Mouse (Mus musculus) kidney, postnatal 14 days (tissue): Measurements from ENCODE around the gene Rab3il1.

Experiments
- DNase-seq: peaks from one replicate; pipeline ENCODE4 v3.0.0; 2022; ENCODE audit warnings: mixed read lengths

The Rab3il1 gene

DNA sequence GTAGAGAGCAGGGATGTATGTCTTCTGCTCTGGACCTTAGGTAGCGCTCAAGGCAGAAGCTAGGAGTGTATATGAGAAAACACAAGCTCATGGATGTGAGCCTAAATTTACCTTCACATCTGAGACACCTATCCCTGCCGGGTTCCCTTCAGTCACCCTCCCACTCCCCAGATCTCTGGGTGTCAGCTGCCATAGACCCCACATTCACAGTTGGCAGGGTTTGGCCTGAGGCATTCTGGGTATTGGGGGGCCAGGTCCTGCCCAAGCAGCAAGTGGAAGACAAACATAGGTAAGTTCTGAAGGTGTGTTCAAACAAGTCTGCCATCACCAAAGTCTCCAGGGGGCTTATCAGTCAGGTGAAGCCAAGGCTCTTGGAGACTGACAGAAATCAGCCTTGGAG is 60.2 kb downstream of the Rab3il1 start:
- no peak for DNase-seq

DNA sequence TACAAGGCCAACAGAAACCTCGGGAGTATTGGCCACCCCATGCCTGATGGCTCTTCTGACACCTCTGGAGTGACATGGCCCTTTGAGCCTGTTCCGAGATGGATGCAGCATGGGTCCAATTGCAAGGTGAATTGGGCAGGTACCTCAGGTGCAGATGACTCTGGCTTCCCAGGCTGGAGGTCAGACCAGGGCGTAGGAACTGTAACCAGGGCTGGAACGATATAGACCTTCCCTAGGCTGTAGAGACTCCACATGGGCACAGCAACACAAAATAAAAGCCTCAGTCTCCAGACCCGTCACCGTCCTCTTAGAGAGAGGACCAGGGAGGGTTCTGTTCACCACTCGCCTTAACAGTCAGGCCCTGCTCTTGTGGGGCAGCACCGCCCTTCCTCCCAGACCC is 60.8 kb downstream of the Rab3il1 start:
- no peak for DNase-seq

DNA sequence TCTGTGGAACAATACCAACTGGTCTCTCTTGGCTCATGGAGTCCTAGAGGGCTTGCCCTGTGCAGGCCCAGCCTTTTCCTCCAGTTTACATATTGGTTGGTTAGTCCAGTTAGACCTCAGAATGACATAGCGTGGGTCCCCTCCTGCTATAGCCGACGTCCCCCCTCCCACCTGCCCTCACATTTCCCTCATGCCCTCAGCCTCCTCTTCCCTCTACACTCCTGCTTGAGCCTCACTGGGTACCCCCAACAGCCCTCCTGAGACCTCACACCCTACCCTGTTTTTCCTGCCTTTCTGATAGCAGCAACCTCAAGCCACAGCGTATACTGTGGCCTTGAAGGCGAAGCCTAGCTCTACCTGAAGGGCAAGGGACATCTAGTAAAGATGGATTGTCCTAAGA is 61.4 kb downstream of the Rab3il1 start:
- no peak for DNase-seq

DNA sequence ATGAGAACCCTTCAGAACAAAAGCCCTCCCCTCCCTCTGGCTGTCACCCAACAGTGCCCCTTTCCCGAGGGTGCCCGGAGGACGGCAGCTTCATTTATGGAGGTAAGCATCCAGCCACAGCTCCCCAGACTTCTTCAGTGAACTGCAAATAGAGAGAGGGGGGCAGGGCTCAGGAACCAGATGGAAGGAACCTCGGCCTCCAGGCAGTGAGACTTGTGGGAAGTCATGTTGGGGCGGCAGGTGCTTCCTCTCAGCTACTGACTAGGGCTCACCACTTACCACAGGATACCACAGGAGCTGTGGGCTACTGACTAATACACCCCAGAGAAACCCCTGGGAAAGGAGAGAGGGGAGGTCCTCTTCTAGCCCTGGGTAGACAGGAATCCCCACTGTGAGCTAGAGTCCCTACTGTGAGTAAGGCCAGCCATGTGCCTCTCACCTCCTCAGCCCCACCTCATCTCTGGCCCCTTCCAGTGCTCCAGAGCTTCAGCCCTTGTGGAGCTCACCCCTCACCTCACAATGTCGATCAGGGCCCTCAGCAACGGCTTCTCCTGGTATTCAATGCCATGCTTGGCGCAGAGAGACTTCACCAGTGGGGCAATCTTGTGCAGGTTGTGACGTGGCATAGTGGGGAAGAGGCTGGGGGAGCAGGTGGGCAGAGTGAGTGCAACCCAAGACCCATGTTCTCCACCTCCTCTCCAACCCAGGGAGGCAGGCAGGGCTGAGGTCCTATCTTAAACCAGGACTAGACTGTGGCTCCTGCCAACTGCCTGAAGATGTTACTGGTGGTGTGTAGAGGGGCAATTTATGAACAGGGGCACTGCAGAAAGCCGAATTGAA is 62.9 kb downstream of the Rab3il1 start:
- DNase-seq, result no peak

DNA sequence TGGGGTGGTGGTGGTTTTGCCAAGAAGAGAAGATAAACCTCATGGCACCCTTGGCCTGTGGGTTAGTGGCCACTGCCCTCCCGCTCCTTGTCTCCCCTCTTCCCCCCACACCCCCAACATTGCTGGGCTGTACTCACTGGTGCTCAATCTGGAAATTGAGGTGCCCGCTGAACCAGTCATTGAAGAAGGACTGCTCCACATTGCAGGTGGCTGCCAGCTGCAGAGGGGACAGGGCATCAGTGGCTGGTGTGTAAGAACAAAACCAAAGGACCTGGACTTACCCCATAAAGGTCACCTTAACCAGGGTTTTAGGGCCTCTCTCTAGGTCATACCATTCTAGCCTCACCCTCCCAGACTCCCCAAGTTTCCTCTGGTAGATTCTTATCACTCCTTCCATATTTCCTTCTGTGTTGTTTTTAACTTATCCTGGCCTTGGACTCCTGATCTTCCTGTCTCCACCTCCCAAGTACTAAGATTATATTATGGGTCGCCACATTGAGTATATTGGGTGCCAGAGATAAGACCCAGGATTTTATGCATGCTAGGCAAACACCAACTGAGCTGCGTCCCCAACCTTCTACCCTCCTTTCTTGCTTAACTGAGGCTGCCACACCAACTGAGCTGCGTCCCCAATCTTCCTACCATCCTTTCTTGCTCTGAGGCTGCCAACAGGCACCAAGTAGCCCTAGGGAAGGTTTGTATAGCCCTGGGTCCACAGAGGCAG is 64.2 kb downstream of the Rab3il1 start:
- no peak for DNase-seq

DNA sequence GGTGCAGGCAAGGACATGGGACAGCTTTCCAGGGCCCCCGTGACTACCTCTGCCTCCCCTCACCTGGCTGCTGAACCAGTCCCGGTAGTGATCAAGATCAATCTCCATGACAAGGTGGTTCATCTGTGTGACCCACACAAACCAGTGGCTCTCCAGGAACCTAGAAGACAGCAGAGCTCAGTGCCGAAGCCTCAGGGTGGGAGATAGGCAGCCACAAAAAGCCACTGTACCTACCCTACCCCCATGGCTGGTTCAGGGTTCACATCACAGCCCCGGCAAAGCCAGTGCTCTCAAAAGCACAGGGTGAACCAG is 64.7 kb downstream of the Rab3il1 start:
- no peak for DNase-seq

DNA sequence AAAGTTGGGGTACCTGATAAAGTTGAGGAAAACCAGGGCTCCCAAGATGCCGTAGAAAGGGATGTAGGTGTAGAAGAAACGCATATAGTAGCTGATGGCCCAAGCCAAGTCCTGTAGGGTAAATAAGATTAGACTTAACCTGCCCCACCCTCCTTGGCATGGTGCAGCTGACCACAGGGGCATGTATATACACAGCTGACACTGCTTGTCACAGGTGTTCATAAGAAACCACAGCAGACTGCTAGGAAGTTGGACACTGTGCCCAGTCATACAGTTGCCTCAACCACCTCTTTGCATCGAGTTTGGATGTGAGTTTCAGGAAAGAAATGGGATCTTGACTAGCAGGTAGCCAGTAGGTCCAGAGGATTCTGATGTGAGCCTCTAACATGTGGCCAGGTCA is 65.0 kb downstream of the Rab3il1 start:
- no peak for DNase-seq

DNA sequence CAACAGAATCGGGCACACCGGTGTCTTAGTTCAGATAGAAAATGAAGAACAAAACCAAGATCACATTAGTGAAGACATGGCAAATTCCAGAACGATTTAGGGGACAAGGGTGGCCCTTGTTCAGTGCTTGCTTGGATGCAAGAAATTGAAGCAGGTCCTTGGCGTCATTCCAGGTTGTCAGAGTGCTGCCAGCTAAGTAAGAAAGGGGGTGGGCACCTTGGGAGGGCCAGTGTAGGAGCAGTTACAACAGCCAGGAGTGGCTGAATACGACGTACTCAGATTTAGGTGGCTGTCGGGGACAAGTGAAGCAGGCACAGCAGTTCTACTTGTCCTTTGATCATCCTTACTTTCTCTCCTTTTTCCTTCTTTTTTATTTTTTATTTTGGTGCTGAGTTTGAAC is 66.2 kb downstream of the Rab3il1 start:
- no peak for DNase-seq

DNA sequence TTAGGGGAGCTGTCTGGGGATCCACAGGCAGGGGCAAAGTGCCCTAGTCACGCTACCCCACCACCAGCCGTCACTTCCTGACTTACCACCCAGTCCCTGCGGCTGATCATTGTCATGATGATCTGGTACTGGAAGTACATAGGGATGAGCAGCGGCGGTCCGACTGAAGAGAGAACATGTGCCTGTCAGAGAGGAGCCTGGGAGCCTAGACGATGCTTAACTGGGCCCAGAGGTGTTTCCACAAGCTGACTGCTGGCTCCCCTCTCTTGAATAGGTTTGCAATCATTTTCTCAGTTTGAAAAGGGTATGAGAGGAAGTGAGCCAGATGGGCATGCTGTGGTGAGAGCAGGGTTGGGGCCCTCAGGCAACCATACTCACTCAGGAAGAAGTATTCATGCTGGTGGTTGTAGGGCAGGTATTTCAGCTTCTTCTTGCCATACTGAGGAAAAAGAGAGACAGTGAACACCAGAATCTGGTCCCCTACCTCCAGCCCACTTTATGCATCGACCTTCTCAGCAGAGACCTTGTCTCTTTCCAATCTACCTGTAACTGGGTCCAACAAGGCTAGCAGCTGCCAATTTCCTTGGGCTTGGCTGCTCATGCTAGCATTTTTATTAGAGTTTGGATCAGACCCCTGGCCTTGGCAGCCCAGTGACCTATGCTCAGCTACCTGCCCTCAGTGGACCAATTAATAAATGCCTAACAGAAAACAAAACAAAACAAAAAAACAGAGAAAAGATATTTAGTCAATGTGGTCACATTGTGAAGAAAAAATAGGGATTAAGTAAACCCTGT is 68.9 kb downstream of the Rab3il1 start:
- DNase-seq, result peak; percentile 63

DNA sequence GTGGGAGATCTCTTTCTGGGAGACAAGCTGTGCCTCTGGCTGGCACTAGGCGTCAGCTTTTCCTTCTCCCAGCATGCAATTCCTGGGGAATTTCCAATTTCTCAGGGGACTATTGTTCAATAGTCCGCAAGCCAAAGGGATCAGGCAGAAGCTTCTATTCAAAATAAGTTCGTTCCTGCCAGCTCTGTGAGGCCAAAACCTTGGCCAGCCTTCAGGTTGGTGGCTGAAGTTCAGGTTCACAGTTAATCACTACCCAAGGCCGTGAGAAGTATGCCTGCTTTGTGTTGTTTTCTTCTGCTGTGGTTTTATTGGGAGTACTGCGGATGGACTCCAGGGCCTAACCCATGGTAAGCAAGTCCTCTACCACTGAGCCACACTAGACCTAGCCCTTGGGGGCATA is 69.7 kb downstream of the Rab3il1 start:
- DNase-seq, result peak; percentile 76

DNA sequence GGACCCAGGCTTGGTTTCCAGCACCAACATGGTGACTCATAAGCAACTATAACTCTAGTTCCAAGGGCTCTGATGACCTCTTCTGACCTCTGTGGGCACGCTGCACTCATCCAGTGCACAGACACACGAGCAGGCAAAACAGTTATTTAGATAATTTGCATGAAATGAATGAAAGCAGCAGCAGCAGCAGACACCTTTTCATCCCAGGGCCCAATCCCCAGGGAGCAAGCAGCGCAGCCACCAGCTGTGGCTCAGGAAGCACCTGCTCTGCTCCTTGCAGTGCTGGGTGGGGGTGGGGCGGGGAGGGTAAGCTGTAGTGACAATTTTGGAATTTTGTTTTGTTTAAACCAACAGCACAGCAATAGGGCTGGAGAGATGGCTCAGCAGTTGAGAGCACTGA is 70.4 kb downstream of the Rab3il1 start:
- no peak for DNase-seq

DNA sequence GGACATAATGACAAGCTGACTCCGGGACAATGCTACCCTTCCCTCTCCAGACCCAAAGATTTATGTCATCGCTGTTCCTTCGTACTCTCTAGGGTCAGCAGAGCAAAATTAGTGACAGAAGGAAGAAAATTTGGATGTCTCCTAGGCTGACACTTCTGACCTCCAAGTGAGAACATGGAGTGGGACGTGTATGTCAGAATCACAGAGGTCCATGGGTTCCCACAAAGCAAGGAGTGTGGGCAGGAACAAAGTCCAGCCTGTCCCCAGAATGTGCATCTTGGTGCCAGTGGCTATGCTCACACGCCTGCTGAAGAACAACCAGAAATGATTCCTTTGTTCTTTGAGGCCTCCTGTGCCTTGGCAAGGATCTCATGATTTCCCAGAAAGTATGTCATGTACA is 71.7 kb downstream of the Rab3il1 start:
- no peak for DNase-seq

DNA sequence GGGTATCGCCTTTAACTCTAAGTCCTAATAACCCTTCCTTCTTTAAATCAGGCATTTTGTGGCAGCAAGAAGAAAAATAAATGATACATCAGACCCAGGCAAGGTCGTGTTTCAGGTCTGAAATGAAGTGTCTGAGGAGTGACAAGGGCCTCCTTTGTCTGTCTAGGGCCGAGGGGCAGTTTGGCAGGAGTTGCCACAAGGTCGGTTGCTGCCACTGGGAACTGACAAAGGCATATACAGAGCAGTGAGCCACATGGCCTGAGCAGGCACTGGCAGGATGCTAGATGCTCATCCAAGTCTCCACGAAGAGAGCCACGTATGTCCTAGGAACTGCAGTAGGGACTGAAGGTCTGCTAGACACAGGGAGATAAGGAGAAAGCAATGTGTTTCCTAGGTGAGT is 76.9 kb downstream of the Rab3il1 start:
- DNase-seq, result no peak

DNA sequence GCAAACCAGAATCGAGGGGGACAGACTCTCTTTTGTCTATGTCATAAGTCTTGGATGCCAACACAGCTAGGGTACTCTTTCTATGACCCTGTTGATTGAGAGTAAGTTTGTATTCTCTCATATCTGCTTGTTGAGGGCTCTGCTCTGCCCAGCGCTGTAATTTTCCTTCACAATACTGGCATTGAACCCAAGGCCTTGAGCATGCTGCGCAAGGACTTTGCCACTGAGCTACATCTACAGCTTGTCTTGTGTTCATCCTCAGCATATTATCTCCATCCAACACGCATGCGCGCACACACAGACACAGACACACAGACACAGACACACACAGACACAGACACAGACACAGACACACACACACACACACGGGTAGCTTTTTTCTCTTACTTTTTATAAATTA is 78.9 kb downstream of the Rab3il1 start:
- DNase-seq, result no peak

DNA sequence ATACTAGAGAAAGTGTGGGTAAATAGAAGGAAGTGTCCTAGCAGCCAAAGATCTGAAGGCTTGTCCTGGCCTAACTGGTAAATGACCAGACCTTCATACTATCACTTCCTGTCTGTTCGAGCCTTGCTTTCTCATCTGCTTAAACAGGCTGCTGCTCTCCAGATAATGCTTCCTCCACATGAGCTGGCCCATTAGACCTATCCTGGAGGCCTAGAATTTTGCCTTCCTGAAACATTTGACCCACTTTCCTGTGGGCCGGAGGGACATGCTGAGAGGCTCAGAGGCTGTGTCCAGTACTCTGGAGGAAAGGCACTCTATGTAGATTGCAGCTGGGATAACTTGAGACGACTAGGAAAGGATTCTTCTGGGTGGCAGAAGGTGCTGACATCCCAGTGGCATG is 80.6 kb downstream of the Rab3il1 start:
- DNase-seq, result no peak

DNA sequence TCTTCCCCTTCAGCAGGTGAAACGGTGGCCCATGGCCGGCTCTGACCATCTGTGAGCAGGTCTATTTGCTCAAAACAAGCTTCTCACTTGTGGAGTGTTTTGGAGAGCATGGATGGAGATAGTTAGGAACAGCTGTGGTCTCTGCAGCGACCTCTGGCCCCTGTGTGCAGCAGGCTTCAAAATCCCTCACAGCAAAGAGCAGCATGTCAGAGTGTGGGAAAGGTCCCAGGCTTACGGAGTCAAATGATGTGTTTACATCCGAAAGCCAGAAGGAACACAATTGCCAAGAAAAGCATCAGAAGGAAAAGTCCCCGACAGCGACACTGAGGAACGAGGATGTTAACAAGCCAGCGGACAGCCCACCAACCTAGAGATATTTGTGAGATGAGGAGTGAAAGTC is 84.0 kb downstream of the Rab3il1 start:
- DNase-seq, result peak; percentile 44

DNA sequence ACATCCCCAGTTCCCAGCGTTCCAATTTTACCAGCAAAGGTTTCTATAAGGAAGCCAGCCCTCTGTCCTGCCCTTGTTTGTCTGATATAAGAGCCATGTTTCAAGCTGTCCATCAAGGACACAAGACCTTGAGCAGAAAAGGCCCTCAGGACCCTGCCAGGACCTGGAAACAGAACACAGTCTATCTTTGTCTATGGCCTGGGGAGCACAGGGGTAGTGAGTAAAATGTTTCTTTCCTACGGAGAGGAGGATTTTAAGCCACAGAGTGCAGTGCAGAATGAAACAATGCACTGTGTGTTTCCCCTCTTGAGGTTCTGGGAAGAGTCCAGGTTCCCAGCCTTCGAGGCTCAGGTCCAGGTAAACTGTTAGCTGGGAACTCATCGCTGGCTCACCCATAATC is 85.5 kb downstream of the Rab3il1 start:
- DNase-seq, result no peak
